Mouse (Mus musculus) embryo, embryonic 11.5 days (tissue): Measurements from ENCODE around the gene Maml3.

ENCODE experiments used
- DNase-seq: peaks from one replicate; pipeline ENCODE4 v3.0.0-alpha.2; 2012; ENCODE audit warnings: low read depth, low spot score

Gene Maml3

GRCm38 (mm10) chr3:51875629-51876028 lies 229.2 kb downstream of the Maml3 start:
- no peak for DNase-seq

- no peak for DNase-seq
Observed at GRCm38 (mm10) chr3:51874252-51874651, 230.6 kb downstream of the Maml3 start.

GRCm38 (mm10) chr3:51872771-51873170 lies 232.1 kb downstream of the Maml3 start:
- no peak for DNase-seq

GRCm38 (mm10) chr3:51871346-51871745 lies 233.5 kb downstream of the Maml3 start:
- no peak for DNase-seq

- no peak for DNase-seq
Observed at GRCm38 (mm10) chr3:51869980-51870379, 234.9 kb downstream of the Maml3 start.

- DNase-seq: no peak
Observed at GRCm38 (mm10) chr3:51868857-51869256, 236.0 kb downstream of the Maml3 start.

GRCm38 (mm10) chr3:51866446-51866845 lies 238.4 kb downstream of the Maml3 start:
- no peak for DNase-seq

GRCm38 (mm10) chr3:51861631-51862030 lies 243.2 kb downstream of the Maml3 start:
- no peak for DNase-seq

- no peak for DNase-seq
Observed at GRCm38 (mm10) chr3:51860458-51860857, 244.4 kb downstream of the Maml3 start.

GRCm38 (mm10) chr3:51859208-51859607 lies 245.7 kb downstream of the Maml3 start:
- DNase-seq: no peak

GRCm38 (mm10) chr3:51854152-51854551 lies 250.7 kb downstream of the Maml3 start:
- DNase-seq: no peak

GRCm38 (mm10) chr3:51853610-51854009 lies 251.3 kb downstream of the Maml3 start:
- DNase-seq: no peak

GRCm38 (mm10) chr3:51852692-51853091 lies 252.2 kb downstream of the Maml3 start:
- DNase-seq: no peak

GRCm38 (mm10) chr3:51851596-51851995 lies 253.3 kb downstream of the Maml3 start:
- no peak for DNase-seq

GRCm38 (mm10) chr3:51849462-51849861 lies 255.4 kb downstream of the Maml3 start:
- no peak for DNase-seq

- no peak for DNase-seq
Observed at GRCm38 (mm10) chr3:51847262-51847661, 257.6 kb downstream of the Maml3 start.

GRCm38 (mm10) chr3:51844255-51844654 lies 260.6 kb downstream of the Maml3 start:
- no peak for DNase-seq

- no peak for DNase-seq
Observed at GRCm38 (mm10) chr3:51842140-51842539, 262.7 kb downstream of the Maml3 start.

- no peak for DNase-seq
Observed at GRCm38 (mm10) chr3:51841598-51841997, 263.3 kb downstream of the Maml3 start.

- no peak for DNase-seq
Observed at GRCm38 (mm10) chr3:51841177-51841576, 263.7 kb downstream of the Maml3 start.

GRCm38 (mm10) chr3:51840095-51840805 lies 264.6 kb downstream of the Maml3 start:
- no peak for DNase-seq

GRCm38 (mm10) chr3:51839353-51839715 lies 265.5 kb downstream of the Maml3 start:
- no peak for DNase-seq

GRCm38 (mm10) chr3:51838696-51839352 lies 266.1 kb downstream of the Maml3 start:
- no peak for DNase-seq
